Mouse (Mus musculus): ENCODE measurements around the gene Tgif1.

DNA sequence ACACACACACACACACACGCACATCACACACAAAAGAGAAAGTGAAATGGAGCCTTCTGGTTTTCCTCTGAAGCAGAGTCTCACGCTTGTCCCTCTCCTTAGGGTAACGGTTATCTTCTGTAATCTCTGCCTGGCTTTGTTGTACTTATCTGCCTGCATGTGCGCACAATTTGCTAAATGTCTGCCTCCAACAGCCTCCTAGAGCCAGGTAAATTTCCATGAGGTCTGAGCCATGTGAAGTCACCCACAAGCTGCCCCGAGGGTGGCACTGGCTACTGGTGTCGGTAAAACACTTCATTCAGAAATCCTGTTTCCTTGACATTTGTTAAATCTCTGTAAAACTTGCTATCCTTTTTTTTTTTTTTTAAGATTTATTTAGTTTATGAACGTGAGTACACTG lies 15.3 kb downstream of the Tgif1 start:
- TF ChIP-seq POLR2A (IDR thresholded peaks at IDR 0.05; ENCODE audit: borderline replicate concordance, insufficient read depth, low read length), result no peak
- TF ChIP-seq CTCF (IDR thresholded peaks at IDR 0.05; ENCODE audit: borderline replicate concordance, insufficient read depth, low read depth, low read length), result no peak
